In genomic region chr2:118039819-118040206, GRCm38 (mm10) we compare ENCODE assay signal across 13 mouse cellular contexts.
DNase-seq lines count a peak whose midpoint lies in the region; ATAC-seq lines count a peak whose summit lies in the region.
"Had no signal": no experiment of that assay in that cellular context is flagged by ENCODE, and none has a peak within 500 bp of the region (broad histone marks: within the 10 kb centered on the region; RNA-seq: fewer than 3 reads in every experiment).

No protein-coding gene starts in this region.

- no peak for DNase-seq in heart, adult 9 months (ENCODE audit: low spot score in 2 of 2)
- DNase-seq in lung, postnatal 25 days (ENCODE audit: low spot score) = no peak
- no peak for DNase-seq in thymus, postnatal 14 days
- DNase-seq: cerebellum, adult 18-20 months; thymus, postnatal 36 days had no signal

- H3K4me3 ChIP-seq in heart, embryonic 14.5 days (ENCODE audit: control insufficient read depth in 1 of 2, insufficient read depth in 1 of 2, low read depth in 1 of 2, low read length in 2 of 2) = no peak overlapping the region
- H3K4me3 ChIP-seq in lung, embryonic 15.5 days = no peak overlapping the region
- no peak overlapping the region for H3K4me3 ChIP-seq in brown adipose tissue, adult 24 weeks (ENCODE audit: insufficient read depth, low read depth, low read length)
- H3K4me3 ChIP-seq in intestine, embryonic 16.5 days (ENCODE audit: low read length) = no peak overlapping the region
- H3K4me3 ChIP-seq: erythroblast, embryonic 14.5 days; midbrain, embryonic 10.5 days; myocyte had no signal

- no peak for ATAC-seq in heart, embryonic 14.5 days (ENCODE audit: insufficient number of reproducible peaks, insufficient read depth, low FRiP score, low read depth)
- ATAC-seq in lung, embryonic 15.5 days (ENCODE audit: borderline replicate concordance, extremely low read depth, low FRiP score, low TSS enrichment) = peak; percentile 2; the same call in 1 of the 2 replicates
- ATAC-seq in intestine, embryonic 16.5 days = no peak
- ATAC-seq in cerebellum, adult (ENCODE audit: insufficient number of reproducible peaks, low FRiP score, low TSS enrichment) = no peak

- H3K27me3 ChIP-seq in heart, embryonic 14.5 days (ENCODE audit: control insufficient read depth, insufficient read depth, low read length) = no peaks in the 10 kb centered on the region
- H3K27me3 ChIP-seq in lung, embryonic 15.5 days = no peaks in the 10 kb centered on the region
- H3K27me3 ChIP-seq in intestine, embryonic 16.5 days (replicated peaks; ENCODE audit: control insufficient read depth, insufficient read depth, low read length) = no peaks in the 10 kb centered on the region

- 73% methylated on average over 4 of the region's 4 CpGs for WGBS in heart, embryonic 14.5 days
- 62% methylated on average over 4 of the region's 4 CpGs for WGBS in lung, embryonic 15.5 days
- 78% methylated on average over 4 of the region's 4 CpGs for WGBS in intestine, embryonic 16.5 days

- H3K4me2 ChIP-seq in heart, embryonic 14.5 days (ENCODE audit: low read length) = no peak overlapping the region
- H3K4me2 ChIP-seq in lung, embryonic 15.5 days = no peak overlapping the region
- no peak overlapping the region for H3K4me2 ChIP-seq in intestine, embryonic 16.5 days (ENCODE audit: low read depth, low read length)

- H3K9ac ChIP-seq in heart, embryonic 14.5 days (ENCODE audit: low read length) = no peak overlapping the region
- H3K9ac ChIP-seq in lung, embryonic 15.5 days = no peak overlapping the region
- H3K9ac ChIP-seq in intestine, embryonic 16.5 days (ENCODE audit: low read depth, low read length) = no peak overlapping the region

- H3K9me3 ChIP-seq in heart, embryonic 14.5 days (ENCODE audit: control insufficient read depth, low read length) = no peaks in the 10 kb centered on the region
- H3K9me3 ChIP-seq in lung, embryonic 15.5 days = no peaks in the 10 kb centered on the region
- no peaks in the 10 kb centered on the region for H3K9me3 ChIP-seq in intestine, embryonic 16.5 days (ENCODE audit: control insufficient read depth, low read length)
- H3K9me3 ChIP-seq: midbrain, embryonic 10.5 days had no signal

- no peaks in the 10 kb centered on the region for H3K36me3 ChIP-seq in heart, embryonic 14.5 days (ENCODE audit: control insufficient read depth, insufficient read depth, low read length)
- H3K36me3 ChIP-seq in lung, embryonic 15.5 days = no peaks in the 10 kb centered on the region
- no peaks in the 10 kb centered on the region for H3K36me3 ChIP-seq in intestine, embryonic 16.5 days (ENCODE audit: control insufficient read depth, insufficient read depth, low read length)
- H3K36me3 ChIP-seq: midbrain, embryonic 10.5 days had no signal

- peaks cover 6 to 10% of the 10 kb centered on the region in 2 experiments for H3K4me1 ChIP-seq in heart, embryonic 14.5 days (ENCODE audit: control insufficient read depth in 2 of 2, insufficient read depth in 2 of 2, low read length in 2 of 2)
- peaks cover 36% of the 10 kb centered on the region for H3K4me1 ChIP-seq in lung, embryonic 15.5 days
- H3K4me1 ChIP-seq in brown adipose tissue, adult 24 weeks (ENCODE audit: control insufficient read depth, insufficient read depth, insufficient read length, low read length) = 0 out of 2 replicates have a peak, but pooled peaks cover 4% of the 10 kb centered on the region
- peaks cover 13% of the 10 kb centered on the region; the same call in 1 of the 2 replicates for H3K4me1 ChIP-seq in intestine, embryonic 16.5 days (ENCODE audit: control insufficient read depth, insufficient read depth, low read length)

- H3K27ac ChIP-seq in heart, embryonic 14.5 days (replicated peaks in 1 of 2; ENCODE audit: control insufficient read depth in 1 of 2, insufficient read depth in 1 of 2, low read depth in 2 of 2, low read length in 2 of 2) = peak overlapping the region; percentile 18 to 66
- peak overlapping the region; percentile 88 for H3K27ac ChIP-seq in lung, embryonic 15.5 days
- H3K27ac ChIP-seq in brown adipose tissue, adult 24 weeks (replicated peaks; ENCODE audit: low read depth, low read length) = peak overlapping the region; percentile 80
- H3K27ac ChIP-seq in intestine, embryonic 16.5 days (ENCODE audit: low read length) = peak overlapping the region; percentile 66
- H3K27ac ChIP-seq: midbrain, embryonic 10.5 days had no signal
